Mouse (Mus musculus) hindbrain, embryonic 16.5 days (tissue): ENCODE data around the gene Trpm8. TPM values are rescaled to one million over a fixed set of nuclear protein-coding genes. Genes with fewer than 3 reads are reported as not detected.

Experiments used
- ATAC-seq: fragments of 200-750 bp; cut with Nextera tagmentation; 2 replicates; pipeline ENCODE4 v1.8.0; 2017; ENCODE audit warnings: moderate TSS enrichment, moderate library complexity
- H3K27ac ChIP-seq: fragments of 300-500 bp; sonication (generic); 2 replicates; pipeline ENCODE4 v1.5.1; 2014; ENCODE audit warnings: low read depth, mild to moderate bottlenecking, control low read depth, low read length, moderate library complexity
- H3K27me3 ChIP-seq: fragments of 300-500 bp; sonication (generic); replicated peaks from 2 replicates; pipeline ENCODE4 v1.6.1; 2014; ENCODE audit warnings: low read length; ENCODE audit not compliant: control insufficient read depth, insufficient read depth
- H3K36me3 ChIP-seq: fragments of 300-500 bp; sonication (generic); 2 replicates; pipeline ENCODE4 v1.6.1; 2014; ENCODE audit warnings: mild to moderate bottlenecking, low read length, moderate library complexity, mixed read lengths; ENCODE audit not compliant: control insufficient read depth, insufficient read depth
- H3K4me1 ChIP-seq: fragments of 300-500 bp; sonication (generic); 2 replicates; pipeline ENCODE4 v1.6.1; 2014; ENCODE audit warnings: low read depth, low read length; ENCODE audit not compliant: control insufficient read depth, insufficient read depth
- H3K4me2 ChIP-seq: fragments of 300-500 bp; sonication (generic); 2 replicates; pipeline ENCODE4 v1.6.1; 2014; ENCODE audit warnings: mild to moderate bottlenecking, low read length, control low read depth, moderate library complexity
- H3K4me3 ChIP-seq: fragments of 300-500 bp; sonication (generic); 2 replicates; pipeline ENCODE4 v1.5.1; 2014; ENCODE audit warnings: mild to moderate bottlenecking, low read length, control low read depth, moderate library complexity
- H3K9ac ChIP-seq: fragments of 300-500 bp; sonication (generic); 2 replicates; pipeline ENCODE4 v1.6.1; 2014; ENCODE audit warnings: low read depth, mild to moderate bottlenecking, control low read depth, low read length, moderate library complexity
- H3K9me3 ChIP-seq: fragments of 300-500 bp; sonication (generic); 2 replicates; pipeline ENCODE4 v1.6.1; 2014; ENCODE audit warnings: mild to moderate bottlenecking, low read length, moderate library complexity; ENCODE audit not compliant: control insufficient read depth
- WGBS: fragments of 180-500 bp; shearing (Covaris S2); extraction: QIAGEN DNeasy Blood & Tissue Kit; methylation state at CpG from one replicate; pipeline ENCODE4 v1.1.7; 2014; 5-methylcytosine and 5-hydroxymethylcytosine counted together
- polyA plus RNA-seq: library from polyadenylated mRNA; unstranded; fragments of >200 nt; fragmentation: Nextera tagmentation; extraction: Ambion mirVana; gene quantifications from 2 replicates; pipeline ENCODE4 v1.2.1, GENCODE M21; 2015

Trpm8 gene
- polyA plus RNA-seq, 1 experiment from 2014 or later = 0.10 TPM

DNA sequence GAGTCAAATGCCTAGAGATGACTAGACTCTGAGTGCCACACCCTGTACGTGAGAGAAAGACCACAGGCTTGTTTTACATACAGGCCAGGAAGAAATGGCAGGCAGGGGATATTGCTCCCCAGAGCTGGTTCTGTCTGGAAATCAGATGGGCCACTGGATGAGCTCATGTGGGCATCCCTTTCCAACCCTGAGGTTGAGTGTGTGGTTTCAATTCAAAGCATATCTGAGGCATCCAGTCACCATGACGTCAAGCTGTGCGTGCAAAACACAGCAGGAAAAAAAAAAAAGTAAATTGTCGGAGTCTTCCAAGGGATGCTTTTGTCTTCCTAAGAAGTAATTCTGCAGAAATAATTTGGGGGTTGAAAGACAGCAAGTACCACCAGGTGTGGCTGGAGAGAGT is 83.6 kb downstream of the Trpm8 start:
- H3K4me2 ChIP-seq = no peak overlapping the region
- H3K27me3 ChIP-seq = no peaks in the 10 kb centered on the region
- no peaks in the 10 kb centered on the region for H3K4me1 ChIP-seq
- H3K27ac ChIP-seq = no peak overlapping the region
- H3K9ac ChIP-seq = no peak overlapping the region
- no peak for ATAC-seq
- H3K36me3 ChIP-seq = no peaks in the 10 kb centered on the region
- H3K4me3 ChIP-seq = no peak overlapping the region
- 53% methylated on average over 4 of the region's 4 CpGs for WGBS
- H3K9me3 ChIP-seq = no peaks in the 10 kb centered on the region

GRCm38 (mm10) chr1:88366881-88367644 is 89.6 kb downstream of the Trpm8 start:
- no peak for ATAC-seq
- H3K27me3 ChIP-seq = no peaks in the 10 kb centered on the region
- H3K27ac ChIP-seq = no peak overlapping the region
- no peak overlapping the region for H3K4me2 ChIP-seq
- no peaks in the 10 kb centered on the region for H3K4me1 ChIP-seq
- H3K9ac ChIP-seq = no peak overlapping the region
- no peak overlapping the region for H3K4me3 ChIP-seq
- no peaks in the 10 kb centered on the region for H3K9me3 ChIP-seq
- H3K36me3 ChIP-seq = no peaks in the 10 kb centered on the region
- WGBS = 79% methylated on average over 11 of the region's 11 CpGs

DNA sequence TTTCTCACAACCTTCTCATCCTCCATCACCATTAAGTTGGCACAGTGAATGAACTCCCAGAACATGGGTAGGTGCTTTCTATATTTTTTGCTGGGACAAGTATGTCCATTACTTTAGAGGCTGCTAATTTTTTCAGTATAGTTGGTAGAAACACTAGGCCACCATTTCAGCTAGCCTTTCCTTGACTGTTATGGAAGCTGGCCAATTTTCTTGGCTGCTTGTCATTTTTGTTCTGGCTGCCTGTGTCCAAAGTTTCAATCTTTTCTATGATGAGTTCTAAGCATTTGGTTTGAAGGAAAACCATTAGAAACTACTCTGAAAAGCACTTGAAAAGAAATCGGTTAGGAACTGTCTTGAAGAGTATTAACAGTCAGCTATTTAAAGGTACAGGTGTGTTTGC is 101.0 kb downstream of the Trpm8 start:
- Histone ChIP-seq H3K4me1 (no peaks in the 10 kb centered on the region), H3K9me3 (no peaks in the 10 kb centered on the region), H3K27ac (no peak overlapping the region), H3K9ac (no peak overlapping the region), H3K4me2 (no peak overlapping the region), H3K4me3 (no peak overlapping the region), H3K36me3 (no peaks in the 10 kb centered on the region), H3K27me3 (no peaks in the 10 kb centered on the region)
- ATAC-seq = no peak
- WGBS = 87% methylated on average over 1 of the region's 1 CpGs

- no peaks in the 10 kb centered on the region for H3K9me3 ChIP-seq
- no peak for ATAC-seq
- no peak overlapping the region for H3K4me2 ChIP-seq
- no peak overlapping the region for H3K4me3 ChIP-seq
- H3K4me1 ChIP-seq = no peaks in the 10 kb centered on the region
- no peak overlapping the region for H3K9ac ChIP-seq
- 74% methylated on average over 4 of the region's 4 CpGs for WGBS
- H3K27me3 ChIP-seq = no peaks in the 10 kb centered on the region
- no peaks in the 10 kb centered on the region for H3K36me3 ChIP-seq
- H3K27ac ChIP-seq = no peak overlapping the region
Measured at GRCm38 (mm10) chr1:88391632-88392031, 114.2 kb downstream of the Trpm8 start.

- no peak for ATAC-seq
- H3K9me3 ChIP-seq = no peaks in the 10 kb centered on the region
- no peak overlapping the region for H3K4me2 ChIP-seq
- whole genome bisulfite sequencing = 81% methylated on average over 5 of the region's 5 CpGs
- no peaks in the 10 kb centered on the region for H3K36me3 ChIP-seq
- no peaks in the 10 kb centered on the region for H3K4me1 ChIP-seq
- no peak overlapping the region for H3K4me3 ChIP-seq
- no peak overlapping the region for H3K9ac ChIP-seq
- H3K27ac ChIP-seq = no peak overlapping the region
- H3K27me3 ChIP-seq = no peaks in the 10 kb centered on the region
Measured at GRCm38 (mm10) chr1:88393321-88393720, 115.9 kb downstream of the Trpm8 start.

GRCm38 (mm10) chr1:88403378-88403777 is 125.9 kb downstream of the Trpm8 start:
- no peak overlapping the region for H3K9ac ChIP-seq
- no peaks in the 10 kb centered on the region for H3K27me3 ChIP-seq
- no peak for ATAC-seq
- no peak overlapping the region for H3K4me2 ChIP-seq
- H3K36me3 ChIP-seq = no peaks in the 10 kb centered on the region
- no peak overlapping the region for H3K27ac ChIP-seq
- no peaks in the 10 kb centered on the region for H3K9me3 ChIP-seq
- H3K4me1 ChIP-seq = peaks cover 4% of the 10 kb centered on the region
- H3K4me3 ChIP-seq = no peak overlapping the region
- WGBS = 86% methylated on average over 3 of the region's 3 CpGs

- 46% methylated on average over 12 of the region's 12 CpGs for WGBS
- H3K36me3 ChIP-seq = no peaks in the 10 kb centered on the region
- H3K4me2 ChIP-seq = no peak overlapping the region
- no peaks in the 10 kb centered on the region for H3K27me3 ChIP-seq
- no peaks in the 10 kb centered on the region for H3K9me3 ChIP-seq
- ATAC-seq = peak; percentile 68
- no peak overlapping the region for H3K4me3 ChIP-seq
- H3K4me1 ChIP-seq = peaks cover 4% of the 10 kb centered on the region
- no peak overlapping the region for H3K9ac ChIP-seq
- no peak overlapping the region for H3K27ac ChIP-seq
Measured at GRCm38 (mm10) chr1:88406078-88406806, 128.8 kb downstream of the Trpm8 start.

DNA sequence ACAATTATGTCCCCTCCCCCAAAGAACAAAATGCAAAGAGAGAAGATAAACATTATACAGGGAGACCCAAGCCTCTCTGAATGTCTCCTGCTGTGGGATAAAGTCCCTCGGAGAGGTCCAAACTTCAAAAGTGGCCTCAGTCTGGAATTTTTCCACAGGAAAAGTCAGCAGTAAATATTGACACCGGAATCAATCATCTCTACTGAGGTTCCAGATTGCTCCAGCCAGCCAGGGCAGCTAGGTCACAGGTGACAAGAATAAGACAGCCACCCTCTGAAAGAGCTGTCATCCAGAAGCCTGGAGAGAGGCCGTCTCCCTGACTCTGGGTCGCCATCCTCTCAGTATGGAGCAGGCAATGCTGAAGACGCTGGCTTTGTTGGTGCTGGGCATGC is 129.3 kb downstream of the Trpm8 start, which contains the start of gene Spp2:
Gene Spp2, plus strand, starts transcription at position 155 of the 392 bp plus-strand sequence.
- H3K27me3 ChIP-seq = no peaks in the 10 kb centered on the region
- WGBS = 74% methylated on average over 5 of the region's 5 CpGs
- H3K36me3 ChIP-seq = no peaks in the 10 kb centered on the region
- H3K9me3 ChIP-seq = no peaks in the 10 kb centered on the region
- no peak within 1 kb of the TSS for H3K4me2 ChIP-seq
- no peak for ATAC-seq
- peaks cover 4% of the 10 kb centered on the region for H3K4me1 ChIP-seq
- H3K4me3 ChIP-seq = no peak within 1 kb of the TSS
- no peak within 1 kb of the TSS for H3K9ac ChIP-seq
- no peak within 1 kb of the TSS for H3K27ac ChIP-seq

DNA sequence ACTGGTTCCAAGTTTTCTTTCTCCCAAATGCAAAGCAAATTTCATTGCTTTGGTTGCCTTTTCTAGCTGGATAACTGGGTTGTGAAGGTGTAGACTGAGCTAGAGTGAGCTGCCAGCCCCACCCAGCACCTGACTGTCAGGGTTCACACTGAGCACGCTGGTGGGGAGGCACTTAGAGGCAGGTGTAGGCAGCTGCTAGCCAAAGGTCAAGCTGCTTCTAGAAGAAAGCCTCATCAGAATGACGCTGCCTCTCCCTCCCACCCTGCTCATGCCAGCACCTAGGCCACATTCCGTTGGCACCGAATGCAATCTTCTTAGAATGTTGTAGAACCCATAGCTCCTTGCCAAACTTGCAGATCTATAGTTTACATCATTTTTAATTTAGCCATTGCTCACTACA is 130.9 kb downstream of the Trpm8 start:
- peaks cover 7% of the 10 kb centered on the region for H3K4me1 ChIP-seq
- WGBS = 99% methylated on average over 4 of the region's 4 CpGs
- ATAC-seq = no peak
- H3K9me3 ChIP-seq = no peaks in the 10 kb centered on the region
- H3K9ac ChIP-seq = no peak overlapping the region
- H3K27ac ChIP-seq = no peak overlapping the region
- H3K4me3 ChIP-seq = no peak overlapping the region
- H3K27me3 ChIP-seq = no peaks in the 10 kb centered on the region
- no peaks in the 10 kb centered on the region for H3K36me3 ChIP-seq
- no peak overlapping the region for H3K4me2 ChIP-seq
